Mouse (Mus musculus) MEL (cell line): ENCODE results near the gene Cav2. TPM values are rescaled to one million over a fixed set of nuclear protein-coding genes. Genes with fewer than 3 reads are reported as not detected.

Experiments used
- DNase-seq: peaks from one replicate; pipeline ENCODE4 v3.0.0; 2011; ENCODE audit warnings: low read depth, low spot score
- H3K27ac ChIP-seq: 2 replicates; pipeline ENCODE4 v1.5.1; 2012; ENCODE audit warnings: low read depth, mild to moderate bottlenecking, control low read depth, low read length, moderate library complexity; ENCODE audit not compliant: control insufficient read depth
- H3K27me3 ChIP-seq, 2 experiments: fragments of 150-350 bp in 1 of 2; sonication (generic) in 1 of 2; 2 replicates each; pipeline ENCODE4 v1.6.1; 2012; ENCODE audit warnings: low read length in 2 of 2, mild to moderate bottlenecking in 2 of 2, improper control_type of control experiment in 1 of 2, moderate library complexity in 1 of 2; ENCODE audit not compliant: insufficient read depth in 2 of 2, control insufficient read depth in 1 of 2
- H3K36me3 ChIP-seq, 2 experiments: 2 replicates each; pipeline ENCODE4 v1.6.1; 2012 to 2014; ENCODE audit warnings: low read length in 2 of 2, improper control_type of control experiment in 1 of 2, inconsistent platforms in 1 of 2, mild to moderate bottlenecking in 1 of 2; ENCODE audit not compliant: insufficient read depth in 2 of 2, control insufficient read depth in 1 of 2
- H3K4me1 ChIP-seq, 2 experiments: fragments of 150-350 bp in 1 of 2; sonication (generic) in 1 of 2; 2 replicates each; pipeline ENCODE4 v1.6.1; 2012; ENCODE audit warnings: low read length in 2 of 2, improper control_type of control experiment in 1 of 2, mild to moderate bottlenecking in 1 of 2; ENCODE audit not compliant: insufficient read depth in 2 of 2, control insufficient read depth in 1 of 2
- H3K4me3 ChIP-seq, 2 experiments: fragments of 150-350 bp in 1 of 2; sonication (generic) in 1 of 2; 2 replicates each; pipeline ENCODE4 v1.5.1; 2012; ENCODE audit warnings: low read depth in 2 of 2, low read length in 2 of 2, mild to moderate bottlenecking in 2 of 2, moderate library complexity in 2 of 2, control low read depth in 1 of 2, improper control_type of control experiment in 1 of 2; ENCODE audit not compliant: control insufficient read depth in 1 of 2, insufficient read depth in 1 of 2
- H3K79me2 ChIP-seq: 2 replicates; pipeline ENCODE4 v1.6.1; 2012; ENCODE audit warnings: mild to moderate bottlenecking, low read length, moderate library complexity; ENCODE audit not compliant: control insufficient read depth, poor library complexity, insufficient read depth
- H3K9ac ChIP-seq: 2 replicates; pipeline ENCODE4 v1.6.1; 2012; ENCODE audit warnings: low read depth, mild to moderate bottlenecking, control low read depth, low read length, moderate library complexity; ENCODE audit not compliant: control insufficient read depth, poor library complexity, severe bottlenecking
- H3K9me3 ChIP-seq: fragments of 150-350 bp; sonication (generic); replicated peaks from 2 replicates; pipeline ENCODE4 v1.6.1; 2012; ENCODE audit warnings: mild to moderate bottlenecking, low read length, improper control_type of control experiment, moderate library complexity; ENCODE audit not compliant: insufficient read depth
- CHD1 ChIP-seq: IDR thresholded peaks from 2 replicates; pipeline ENCODE4 v1.6.1; 2012; ENCODE audit warnings: low read depth, mild to moderate bottlenecking, inconsistent platforms, low read length, improper control_type of control experiment
- CTCF ChIP-seq, 3 experiments: IDR thresholded peaks in 2 of 3; conservative IDR thresholded peaks in 1 of 3; 2 replicates each; pipeline ENCODE4 v1.5.1; 2011 to 2012; ENCODE audit warnings: low read length in 3 of 3, low read depth in 2 of 3, mild to moderate bottlenecking in 2 of 3, improper control_type of control experiment in 1 of 3, inconsistent platforms in 1 of 3, mixed read lengths in 1 of 3, moderate library complexity in 1 of 3; ENCODE audit not compliant: control insufficient read depth in 1 of 3, insufficient read depth in 1 of 3, poor library complexity in 1 of 3, severe bottlenecking in 1 of 3
- ELF1 ChIP-seq: IDR thresholded peaks from 2 replicates; pipeline ENCODE4 v1.6.1; 2014; ENCODE audit warnings: low read depth, mild to moderate bottlenecking, inconsistent platforms, low read length, improper control_type of control experiment, moderate library complexity
- ETS1 ChIP-seq: IDR thresholded peaks from 2 replicates; pipeline ENCODE4 v1.6.1; 2012; ENCODE audit warnings: low read depth, mild to moderate bottlenecking, inconsistent platforms, low read length, improper control_type of control experiment, moderate library complexity
- GABPA ChIP-seq: IDR thresholded peaks from 2 replicates; pipeline ENCODE4 v1.6.1; 2012; ENCODE audit warnings: low read depth, mild to moderate bottlenecking, inconsistent platforms, low read length, improper control_type of control experiment, moderate library complexity
- HCFC1 ChIP-seq: IDR thresholded peaks from 2 replicates; pipeline ENCODE4 v1.6.1; 2012; ENCODE audit warnings: low read depth, mild to moderate bottlenecking, inconsistent platforms, low read length, improper control_type of control experiment, moderate library complexity
- MAZ ChIP-seq: IDR thresholded peaks from 2 replicates; pipeline ENCODE4 v1.6.1; 2012; ENCODE audit warnings: low read depth, mild to moderate bottlenecking, inconsistent platforms, low read length, improper control_type of control experiment
- MXI1 ChIP-seq: IDR thresholded peaks from 2 replicates; pipeline ENCODE4 v1.6.1; 2011; ENCODE audit warnings: mild to moderate bottlenecking, low read depth, low read length, improper control_type of control experiment
- NELFE ChIP-seq: IDR thresholded peaks from 2 replicates; pipeline ENCODE4 v1.6.1; 2011; ENCODE audit warnings: low read depth, low read length, improper control_type of control experiment
- RAD21 ChIP-seq: IDR thresholded peaks from 2 replicates; pipeline ENCODE4 v1.6.1; 2011; ENCODE audit warnings: mild to moderate bottlenecking, low read depth, low read length, improper control_type of control experiment
- RCOR1 ChIP-seq: IDR thresholded peaks from 2 replicates; pipeline ENCODE4 v1.6.1; 2012; ENCODE audit warnings: low read depth, mild to moderate bottlenecking, inconsistent platforms, low read length, improper control_type of control experiment
- SIN3A ChIP-seq: IDR thresholded peaks from 2 replicates; pipeline ENCODE4 v1.6.1; 2012; ENCODE audit warnings: low read length, improper control_type of control experiment, inconsistent platforms
- SMC3 ChIP-seq: IDR thresholded peaks from 2 replicates; pipeline ENCODE4 v1.6.1; 2011; ENCODE audit warnings: low read depth, low read length, improper control_type of control experiment
- TBP ChIP-seq: IDR thresholded peaks from 2 replicates; pipeline ENCODE4 v1.8.0; 2011; ENCODE audit warnings: low read depth, low read length, improper control_type of control experiment
- TCF12 ChIP-seq: IDR thresholded peaks from 2 replicates; pipeline ENCODE4 v1.6.1; 2014; ENCODE audit warnings: low read depth, mild to moderate bottlenecking, inconsistent platforms, low read length, improper control_type of control experiment, moderate library complexity
- UBTF ChIP-seq: IDR thresholded peaks from 2 replicates; pipeline ENCODE4 v1.6.1; 2012; ENCODE audit warnings: low read depth, mild to moderate bottlenecking, inconsistent platforms, low read length, improper control_type of control experiment, moderate library complexity, borderline replicate concordance; ENCODE audit not compliant: insufficient read depth
- USF1 ChIP-seq: IDR thresholded peaks from 2 replicates; pipeline ENCODE4 v1.6.1; 2014; ENCODE audit warnings: low read depth, mild to moderate bottlenecking, inconsistent platforms, low read length, improper control_type of control experiment, moderate library complexity
- ZKSCAN1 ChIP-seq: IDR thresholded peaks from 2 replicates; pipeline ENCODE4 v1.6.1; 2012; ENCODE audit warnings: low read depth, mild to moderate bottlenecking, inconsistent platforms, low read length, improper control_type of control experiment, moderate library complexity
- ZNF384 ChIP-seq: IDR thresholded peaks from 2 replicates; pipeline ENCODE4 v1.6.1; 2012; ENCODE audit warnings: low read depth, mild to moderate bottlenecking, inconsistent platforms, low read length, improper control_type of control experiment
- polyA plus RNA-seq, 2 experiments: library from polyadenylated mRNA; stranded (reverse) in 1 of 2; unstranded in 1 of 2; fragments of >175 nt in 1 of 2; fragments of >200 nt in 1 of 2; gene quantifications; 2 replicates each; pipeline versions ENCODE4 v1.2.1 to v1.2.4; 2012; ENCODE audit warnings: low replicate concordance in 2 of 2, low read depth in 1 of 2; ENCODE audit not compliant: insufficient read length in 2 of 2, insufficient read depth in 1 of 2, missing spikeins in 1 of 2
- total RNA-seq: library from RNA; depleted of rRNA; stranded (reverse); fragments of 300-350 nt; gene quantifications from 2 replicates; pipeline ENCODE4 v1.2.3, GENCODE M21; 2012

Cav2 gene
- total and polyA plus RNA-seq, 3 experiments: not detected

DNA sequence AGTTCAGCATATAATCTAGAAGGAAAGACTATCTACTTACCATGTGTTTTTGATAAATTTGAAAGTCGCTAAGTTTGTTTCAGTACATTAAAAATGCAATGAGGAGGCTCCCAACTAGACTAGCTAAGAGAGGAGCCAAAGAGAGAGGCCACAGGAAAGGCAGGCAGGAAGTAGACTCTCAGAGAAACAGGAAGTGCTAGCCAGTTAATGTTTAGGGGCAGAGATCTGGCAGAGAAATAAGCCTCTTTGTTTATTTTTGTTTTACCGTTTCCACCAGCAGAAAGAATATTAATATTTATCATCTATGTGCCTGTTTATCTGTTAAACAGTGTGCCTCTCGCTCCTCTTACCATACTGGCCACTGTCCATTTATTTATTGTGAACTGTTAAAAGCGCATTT, 5.4 kb downstream of the Cav2 start:
- H3K4me3 ChIP-seq: no peak overlapping the region
- H3K36me3 ChIP-seq: no peaks in the 10 kb centered on the region
- no peak overlapping the region for H3K9ac ChIP-seq
- no peak for TF ChIP-seq NELFE
- TF ChIP-seq, all 39 proteins: peak for 0
- peak; percentile 12 for DNase-seq
- H3K9me3 ChIP-seq: no peaks in the 10 kb centered on the region
- H3K27me3 ChIP-seq: no peaks in the 10 kb centered on the region
- no peak overlapping the region for H3K27ac ChIP-seq
- no peaks in the 10 kb centered on the region for H3K4me1 ChIP-seq
- no peaks in the 10 kb centered on the region for H3K79me2 ChIP-seq

GRCm38 (mm10) chr6:17295116-17295515, 14.1 kb downstream of the Cav2 start:
- H3K27me3 ChIP-seq: no peaks in the 10 kb centered on the region
- no peak for DNase-seq
- H3K79me2 ChIP-seq: no peaks in the 10 kb centered on the region
- TF ChIP-seq MXI1: no peak
- no peak for TF ChIP-seq ETS1
- TF ChIP-seq CTCF (IDR thresholded peaks at IDR 0.05 in 2 of 3, conservative IDR thresholded peaks at IDR 0.05 in 1 of 3; ENCODE audit: control insufficient read depth in 1 of 3, insufficient read depth in 1 of 3, low read depth in 2 of 3, low read length in 3 of 3, poor library complexity in 1 of 3, severe bottlenecking in 1 of 3): no peak
- TF ChIP-seq RCOR1: no peak
- no peak for TF ChIP-seq UBTF
- no peak for TF ChIP-seq RAD21
- TF ChIP-seq ELF1: no peak
- TF ChIP-seq ZNF384: no peak
- no peak for TF ChIP-seq NELFE
- TF ChIP-seq SIN3A: no peak
- TF ChIP-seq TBP: no peak
- TF ChIP-seq USF1: no peak
- TF ChIP-seq GABPA: no peak
- TF ChIP-seq TCF12: no peak
- TF ChIP-seq CHD1: no peak
- TF ChIP-seq HCFC1: no peak
- TF ChIP-seq SMC3: no peak
- TF ChIP-seq ZKSCAN1: no peak
- no peak for TF ChIP-seq MAZ
- H3K9ac ChIP-seq: no peak overlapping the region
- no peak overlapping the region for H3K27ac ChIP-seq
- H3K36me3 ChIP-seq: no peaks in the 10 kb centered on the region
- H3K4me3 ChIP-seq: no peak overlapping the region
- no peaks in the 10 kb centered on the region for H3K9me3 ChIP-seq
- no peaks in the 10 kb centered on the region for H3K4me1 ChIP-seq
